Mouse (Mus musculus): ENCODE measurements at regions not wholly inside any gene's neighbourhood (a gene's known extent, or its start where the extent isn't known, plus 50 kb on each side); places are given as distances from the start of the nearest gene placed in this dataset.

- TF ChIP-seq CTCF (IDR thresholded peaks at IDR 0.05; ENCODE audit: insufficient read depth, low read length) (no peak), POLR2A (IDR thresholded peaks at IDR 0.05; ENCODE audit: borderline replicate concordance, extremely low read depth, low read depth, low read length) (no peak)
Observed at GRCm38 (mm10) chr3:80422106-80422505, 380.5 kb downstream of the Gria2 start.

All from lung, adult 2 months (tissue).